Mouse (Mus musculus) C2C12 (cell line): ENCODE results near the gene Aldh1l1.

Experiments
- CEBPB ChIP-seq: IDR thresholded peaks from one replicate; pipeline ENCODE4 v1.6.1; 2011; ENCODE audit warnings: low read depth, mild to moderate bottlenecking, control low read depth, moderate library complexity
- CTCF ChIP-seq: IDR thresholded peaks from one replicate; pipeline ENCODE4 v1.5.1; 2011; ENCODE audit not compliant: control insufficient read depth, insufficient read depth, insufficient read length
- FOSL1 ChIP-seq: IDR thresholded peaks from one replicate; pipeline ENCODE4 v1.8.0; 2011; ENCODE audit warnings: mild to moderate bottlenecking, low read length; ENCODE audit not compliant: poor library complexity, insufficient read depth, severe bottlenecking
- MAX ChIP-seq: IDR thresholded peaks from one replicate; pipeline ENCODE4 v1.6.1; 2011; ENCODE audit warnings: mild to moderate bottlenecking, control low read depth
- MYOD1 ChIP-seq: IDR thresholded peaks from one replicate; pipeline ENCODE4 v1.6.1; 2011; ENCODE audit warnings: low read depth; ENCODE audit not compliant: control insufficient read depth, insufficient read length
- MYOG ChIP-seq: IDR thresholded peaks from one replicate; pipeline ENCODE4 v1.6.1; 2011; ENCODE audit not compliant: control insufficient read depth, insufficient read length; ENCODE audit errors: extremely low read depth
- USF1 ChIP-seq: IDR thresholded peaks from one replicate; pipeline ENCODE4 v1.6.1; 2011; ENCODE audit warnings: low read depth, mild to moderate bottlenecking, control low read depth, moderate library complexity

- TF ChIP-seq CTCF (no peak), USF1 (no peak), FOSL1 (no peak), MAX (no peak), MYOG (no peak), CEBPB (no peak), MYOD1 (no peak)
Measured at GRCm38 (mm10) chr6:90553682-90554081, 67.5 kb downstream of the Aldh1l1 start.
